Mouse (Mus musculus) heart, adult 2 months (tissue): ENCODE data around the gene Smg5.
"Not testable (repeated sequence)": the region's sequence is repeated elsewhere in the genome, so short reads cannot be mapped to it uniquely, and the experiment has no call there.

Experiments used
- CTCF ChIP-seq: fragments of 200-600 bp; IDR thresholded peaks from 2 replicates; pipeline ENCODE4 v1.8.1; 2022; ENCODE audit warnings: antibody characterized with exemption, mild to moderate bottlenecking, moderate library complexity
- POLR2A ChIP-seq: fragments of 200-500 bp; IDR thresholded peaks from 2 replicates; pipeline ENCODE4 v1.6.1; 2011; ENCODE audit warnings: mild to moderate bottlenecking, low read depth, low read length, control low read depth; ENCODE audit not compliant: insufficient read depth

DNA sequence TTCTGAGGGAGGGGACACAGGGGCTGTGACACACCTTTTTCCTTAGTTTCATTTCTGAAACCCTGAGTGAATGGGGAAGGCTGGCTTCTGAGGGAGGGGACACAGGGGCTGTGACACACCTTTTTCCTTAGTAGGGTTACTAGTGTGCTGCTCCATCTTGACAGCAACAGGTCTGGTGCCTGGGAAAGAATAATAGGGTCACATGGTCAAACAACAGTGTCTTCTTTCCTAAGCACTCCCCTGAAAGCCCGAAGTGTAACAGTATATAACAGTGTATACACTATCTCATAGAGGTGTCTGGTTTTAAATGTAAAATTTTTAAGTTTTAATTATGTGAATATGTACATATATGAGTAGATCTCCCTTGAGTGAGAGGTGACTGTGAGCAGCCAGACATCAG is 40.8 kb upstream of the Smg5 start:
- not testable (repeated sequence) for TF ChIP-seq CTCF, POLR2A
